Mouse (Mus musculus): ENCODE measurements at regions not wholly inside any gene's neighbourhood (a gene's known extent, or its start where the extent isn't known, plus 50 kb on each side); places are given as distances from the start of the nearest gene placed in this dataset.

GRCm38 (mm10) chr15:36691002-36691652 is 316.4 kb downstream of the Zfp706 start:
- TF ChIP-seq MAFK (IDR thresholded peaks at IDR 0.05; ENCODE audit: insufficient read depth, low read depth, low read length) (no peak), CHD2 (IDR thresholded peaks at IDR 0.05; ENCODE audit: low read depth, low read length) (no peak)

Measured in ES-E14 (cell line).